Mouse (Mus musculus) adrenal gland, postnatal 36 days (tissue): Measurements from ENCODE around the gene Elmo1. TPM values are rescaled to one million over a fixed set of nuclear protein-coding genes. Genes with fewer than 3 reads are reported as not detected.

ENCODE experiments used
- DNase-seq, 2 experiments: peaks; one replicate each; pipeline ENCODE4 v3.0.0; 2021; ENCODE audit warnings: mixed read lengths in 1 of 2
- total RNA-seq, 2 experiments: library from RNA; stranded (reverse); gene quantifications; 2 replicates each; pipeline ENCODE4 v1.2.3; 2021

The Elmo1 gene
- total RNA-seq, 2 experiments from 2014 or later, result 13.0 to 16.5 TPM

GRCm38 (mm10) chr13:20467381-20467780, 377.0 kb downstream of the Elmo1 start:
- DNase-seq, result no peak

GRCm38 (mm10) chr13:20471732-20472131, 381.3 kb downstream of the Elmo1 start:
- DNase-seq, result peak; percentile 70 to 81

GRCm38 (mm10) chr13:20472301-20472831, 382.0 kb downstream of the Elmo1 start:
- no peak for DNase-seq

- no peak for DNase-seq
These were observed 382.6 kb downstream of the Elmo1 start for GRCm38 (mm10) chr13:20472891-20473539.

- no peak for DNase-seq
These were observed 383.3 kb downstream of the Elmo1 start for GRCm38 (mm10) chr13:20473641-20474078.

GRCm38 (mm10) chr13:20474600-20474999, 384.2 kb downstream of the Elmo1 start:
- DNase-seq, result no peak

- no peak for DNase-seq
These were observed 391.4 kb downstream of the Elmo1 start for GRCm38 (mm10) chr13:20481805-20482204.

- DNase-seq, result peak; percentile 2 to 33
These were observed 398.7 kb downstream of the Elmo1 start for GRCm38 (mm10) chr13:20489110-20489509.

GRCm38 (mm10) chr13:20489698-20490417, 399.5 kb downstream of the Elmo1 start:
- peak in 1 of 2 experiments; percentile 18 for DNase-seq

- DNase-seq, result no peak
These were observed 400.6 kb downstream of the Elmo1 start for GRCm38 (mm10) chr13:20490860-20491594.

- DNase-seq, result no peak
These were observed 401.3 kb downstream of the Elmo1 start for GRCm38 (mm10) chr13:20491666-20492065.

- no peak for DNase-seq
These were observed 403.8 kb downstream of the Elmo1 start for GRCm38 (mm10) chr13:20494047-20494739.

GRCm38 (mm10) chr13:20501923-20502322, 411.5 kb downstream of the Elmo1 start:
- no peak for DNase-seq

GRCm38 (mm10) chr13:20503371-20503770, 413.0 kb downstream of the Elmo1 start:
- DNase-seq, result no peak

- no peak for DNase-seq
These were observed 417.2 kb downstream of the Elmo1 start for GRCm38 (mm10) chr13:20507381-20508129.

GRCm38 (mm10) chr13:20511026-20511425, 420.6 kb downstream of the Elmo1 start:
- no peak for DNase-seq

GRCm38 (mm10) chr13:20512317-20513240, 422.2 kb downstream of the Elmo1 start:
- DNase-seq, result no peak

GRCm38 (mm10) chr13:20514721-20515120, 424.3 kb downstream of the Elmo1 start:
- DNase-seq, result no peak

GRCm38 (mm10) chr13:20516096-20516495, 425.7 kb downstream of the Elmo1 start:
- peak; percentile 8 to 22 for DNase-seq

- DNase-seq, result no peak
These were observed 427.3 kb downstream of the Elmo1 start for GRCm38 (mm10) chr13:20517702-20518101.
